Mouse (Mus musculus) ovary, adult 10 weeks (tissue): ENCODE results near the gene Sox8. TPM values are rescaled to one million over a fixed set of nuclear protein-coding genes. Genes with fewer than 3 reads are reported as not detected.

Experiments
- polyA plus RNA-seq: library from polyadenylated mRNA; stranded (reverse); fragments of 350-450 nt; fragmentation: Illumina TruSeq; extraction: RNeasy Lipid Tissue Mini Kit (QIAGEN cat#74804); gene quantifications from one replicate; pipeline ENCODE4 v1.2.3, GENCODE M21; 2014

Sox8 gene
- 1.3 TPM for polyA plus RNA-seq

DNA sequence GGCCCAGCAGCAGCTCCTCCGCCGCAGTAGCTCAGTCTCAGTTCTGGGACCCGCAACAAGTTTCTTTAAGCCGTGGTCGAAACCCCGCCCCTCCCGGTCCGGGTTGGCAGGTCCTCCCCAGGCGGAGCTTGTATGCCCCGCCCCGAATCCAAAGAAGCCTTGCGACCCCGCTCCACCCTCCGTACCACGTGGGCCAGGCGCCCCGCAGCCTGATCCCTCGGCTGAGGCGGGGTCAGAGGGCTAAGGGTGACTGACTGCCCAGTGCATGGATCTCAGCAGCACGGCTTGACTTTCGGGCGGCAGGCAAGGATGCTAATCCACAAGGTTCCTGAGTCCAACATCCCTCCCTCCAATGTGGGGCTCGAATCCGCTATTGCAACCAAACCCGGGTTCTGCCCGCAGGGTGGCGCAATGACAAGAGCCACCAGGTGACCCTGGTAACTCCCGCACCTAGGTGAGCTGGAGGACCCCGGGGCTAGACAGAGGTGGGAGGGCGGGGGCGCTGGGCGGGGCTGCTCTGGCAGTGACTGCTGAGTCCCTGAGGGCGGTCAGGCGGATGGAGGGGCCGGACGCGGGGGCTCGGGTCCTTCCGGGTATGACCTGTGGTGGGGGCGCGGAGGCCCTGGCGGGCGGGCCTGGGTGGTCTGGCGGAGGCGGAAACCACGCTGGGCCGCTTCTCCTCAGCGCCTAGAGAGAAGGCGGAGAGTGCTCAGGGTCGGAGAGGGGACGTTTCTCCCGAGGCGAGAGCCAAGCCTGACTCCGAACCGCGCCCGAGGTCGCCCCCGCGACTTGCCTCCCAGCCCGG, at the start of gene Sox8:
Gene Sox8, minus strand, starts transcription at position 39 of the 805 bp plus-strand sequence.

DNA sequence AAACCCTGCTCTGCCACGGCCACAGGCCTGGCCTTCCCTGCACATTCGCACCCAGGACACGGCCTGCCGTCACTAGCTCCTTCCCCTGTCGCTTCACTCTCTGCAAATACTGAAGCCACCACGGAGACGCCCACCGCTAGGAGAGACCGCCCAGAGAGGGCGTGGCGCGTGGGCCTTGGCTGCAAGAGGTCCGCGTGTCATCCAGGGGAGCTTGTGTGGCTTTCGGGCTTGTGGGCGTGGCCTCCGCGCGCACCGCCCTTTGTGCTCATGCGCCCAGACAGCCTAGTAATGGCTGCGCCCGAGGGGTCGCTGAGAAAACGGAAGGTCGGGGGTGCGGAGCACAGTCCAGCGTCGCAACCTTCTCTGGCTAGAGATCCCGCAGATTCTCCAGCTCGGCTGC, 8.4 kb upstream of the Sox8 start, which contains the start of gene Lmf1:
Gene Lmf1, plus strand, starts transcription at position 166 of the 400 bp plus-strand sequence.

Other genes starting within 250 kb of the Sox8 start
- not detected for gene Tpsab1, start 225.1 kb downstream of the Sox8 start, polyA plus RNA-seq
- gene Tpsb2, start 204.4 kb downstream of the Sox8 start, polyA plus RNA-seq: not detected
- gene Tpsg1, start 201.4 kb downstream of the Sox8 start, polyA plus RNA-seq: not detected
- gene Cacna1h, start 136.9 kb downstream of the Sox8 start, polyA plus RNA-seq: 0.66 TPM
- not detected for gene Tekt4, start 116.1 kb downstream of the Sox8 start, polyA plus RNA-seq
- gene Sstr5, start 73.4 kb downstream of the Sox8 start, polyA plus RNA-seq: not detected
- 0.43 TPM for gene Lmf1, start 8.4 kb upstream of the Sox8 start, polyA plus RNA-seq
- gene Gng13, start 146.5 kb upstream of the Sox8 start, polyA plus RNA-seq: not detected
- not detected for gene Chtf18, start 156.7 kb upstream of the Sox8 start, polyA plus RNA-seq
- gene Rpusd1, start 157.0 kb upstream of the Sox8 start, polyA plus RNA-seq: not detected
- not detected for gene Mslnl, start 165.4 kb upstream of the Sox8 start, polyA plus RNA-seq
- 2.0 TPM for gene Msln, start 183.7 kb upstream of the Sox8 start, polyA plus RNA-seq
- 0.80 TPM for gene Narfl, start 203.1 kb upstream of the Sox8 start, polyA plus RNA-seq
- gene Haghl, start 215.0 kb upstream of the Sox8 start, polyA plus RNA-seq: 1.4 TPM
- gene Ccdc78, start 215.9 kb upstream of the Sox8 start, polyA plus RNA-seq: 0.43 TPM
- gene Fam173a, start 222.2 kb upstream of the Sox8 start, polyA plus RNA-seq: not detected
- not detected for gene AC134908.4, start 225.0 kb upstream of the Sox8 start, polyA plus RNA-seq
- 0.26 TPM for gene Metrn, start 226.4 kb upstream of the Sox8 start, polyA plus RNA-seq
- gene Fbxl16, start 238.4 kb upstream of the Sox8 start, polyA plus RNA-seq: 0.94 TPM